Mouse (Mus musculus) right cerebral cortex, postnatal 4 days (tissue): ENCODE results near the gene Gm20812.
"Not testable (repeated sequence)": the region's sequence is repeated elsewhere in the genome, so short reads cannot be mapped to it uniquely, and the experiment has no call there.

ENCODE experiments used
- DNase-seq: peaks from one replicate; pipeline ENCODE4 v3.0.0-alpha.2; 2022

Gm20812 gene

GRCm38 (mm10) chrY:12381681-12382080 is at the start of gene Gm20812:
TSS of gene Gm20812 (plus strand) at chrY:12381981.
- DNase-seq, result not testable (repeated sequence)
